Mouse (Mus musculus): Measurements from ENCODE around the gene Ispd.

Gene Ispd

DNA sequence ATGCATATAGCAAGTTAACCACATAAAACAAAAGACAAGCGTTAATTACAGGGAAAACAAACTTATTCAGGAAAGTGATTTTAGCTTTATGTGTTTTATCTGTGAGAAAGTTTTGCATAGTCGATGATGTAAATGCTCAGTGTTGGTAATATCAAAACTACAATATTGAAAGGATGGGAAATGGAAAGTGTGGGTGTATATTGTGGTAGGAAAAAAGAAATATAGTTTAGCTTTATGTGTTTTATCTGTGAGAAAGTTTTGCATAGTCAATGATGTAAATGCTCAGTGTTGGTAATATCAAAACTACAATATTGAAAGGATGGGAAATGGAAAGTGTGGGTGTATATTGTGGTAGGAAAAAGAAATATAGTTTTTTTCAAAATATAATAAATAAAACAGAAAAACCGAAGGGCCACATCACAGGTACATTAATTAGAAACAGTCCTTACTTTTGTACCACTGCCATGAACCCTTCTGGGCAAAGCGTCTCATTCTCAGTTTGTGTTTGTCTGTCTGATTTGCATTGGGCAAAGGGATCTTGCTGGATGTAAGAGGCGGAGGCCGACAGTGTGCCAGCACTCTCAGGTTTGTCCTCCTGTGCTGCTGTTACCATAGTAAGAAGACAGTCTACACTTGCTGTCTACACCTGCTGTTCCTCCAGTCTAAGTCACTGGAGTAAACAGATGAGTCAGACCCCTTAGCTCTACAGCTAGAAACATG is 87.2 kb downstream of the Ispd start:
- no peak for DNase-seq (ENCODE audit: low spot score in 2 of 2)

DNA sequence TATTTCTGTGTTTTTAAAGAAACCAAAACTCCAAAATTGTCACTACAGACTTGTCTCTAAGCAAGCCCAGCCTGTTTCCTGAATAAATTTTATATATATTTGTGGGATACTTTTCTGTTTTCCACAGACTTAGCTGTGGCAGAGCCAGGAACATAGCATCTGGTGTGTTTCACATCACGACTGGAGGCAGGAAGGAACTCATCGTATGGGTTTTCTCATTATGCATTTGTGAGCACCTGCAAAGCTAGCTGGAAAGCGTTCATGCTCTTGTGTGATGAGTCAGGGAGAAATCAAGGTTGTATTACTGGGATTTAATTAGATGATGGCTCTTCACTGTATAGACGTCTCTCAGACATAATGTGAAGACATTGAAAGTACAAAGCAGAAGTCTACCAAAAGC is 90.2 kb downstream of the Ispd start:
- no peak for DNase-seq (ENCODE audit: low spot score in 2 of 2)

DNA sequence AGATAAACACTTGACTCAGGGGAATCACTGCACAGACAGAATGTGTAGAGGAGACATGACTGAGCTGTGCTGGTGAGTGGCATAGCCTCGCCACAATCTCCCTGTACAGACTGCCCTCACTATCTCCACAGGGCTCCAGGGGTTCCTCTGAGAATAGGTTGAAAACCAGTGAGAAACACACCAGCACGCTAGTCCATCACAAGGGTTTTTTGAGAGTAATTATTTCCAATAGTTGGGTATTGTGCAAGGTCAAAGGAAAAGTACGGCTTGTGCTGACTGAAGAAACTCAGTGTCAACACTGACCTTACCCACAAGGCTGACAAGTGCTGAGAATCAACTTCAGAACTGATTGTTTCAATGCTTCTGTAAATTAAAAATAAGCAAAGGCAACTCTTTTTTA is 92.9 kb downstream of the Ispd start:
- DNase-seq (ENCODE audit: low spot score in 2 of 2) = no peak

DNA sequence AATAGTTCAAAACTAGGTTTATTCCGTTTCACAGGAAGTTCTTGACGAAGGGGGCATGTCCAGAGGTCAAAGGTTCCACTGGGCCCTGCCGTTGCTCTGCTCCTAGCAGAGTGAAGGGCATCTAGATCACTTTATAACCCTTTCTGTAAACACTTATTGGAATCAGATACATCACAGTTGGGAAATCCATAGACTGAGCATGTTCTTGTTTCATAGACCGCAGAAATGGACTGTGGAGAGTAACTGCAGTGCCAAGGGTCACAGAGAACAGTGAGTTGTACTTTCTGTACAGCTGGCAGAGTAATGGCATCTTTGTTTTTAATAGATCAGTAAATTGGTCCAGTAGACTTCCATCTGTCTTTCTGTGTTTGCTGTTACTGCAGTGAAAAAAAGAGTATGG is 94.0 kb downstream of the Ispd start:
- DNase-seq (ENCODE audit: low spot score in 2 of 2) = no peak

DNA sequence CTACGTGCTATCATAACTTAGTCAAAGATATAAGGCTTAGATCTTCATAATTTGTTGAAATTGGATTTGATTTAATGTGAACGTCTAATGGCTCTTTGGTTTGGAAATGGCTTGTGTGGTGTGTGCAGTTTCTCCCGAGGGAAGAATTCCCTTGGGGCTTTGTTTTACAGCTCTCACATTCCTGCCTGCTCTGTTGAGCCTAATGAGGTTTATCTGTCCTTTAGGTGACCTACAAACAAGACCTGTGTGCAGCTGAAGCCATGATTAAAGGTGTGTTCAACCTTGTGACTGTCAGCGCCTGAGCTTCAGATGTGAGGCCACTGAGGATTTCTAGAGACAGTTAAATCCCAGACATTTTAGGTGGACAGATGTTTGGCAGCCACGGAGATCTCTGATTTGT is 95.2 kb downstream of the Ispd start:
- DNase-seq (ENCODE audit: low spot score in 2 of 2) = no peak

DNA sequence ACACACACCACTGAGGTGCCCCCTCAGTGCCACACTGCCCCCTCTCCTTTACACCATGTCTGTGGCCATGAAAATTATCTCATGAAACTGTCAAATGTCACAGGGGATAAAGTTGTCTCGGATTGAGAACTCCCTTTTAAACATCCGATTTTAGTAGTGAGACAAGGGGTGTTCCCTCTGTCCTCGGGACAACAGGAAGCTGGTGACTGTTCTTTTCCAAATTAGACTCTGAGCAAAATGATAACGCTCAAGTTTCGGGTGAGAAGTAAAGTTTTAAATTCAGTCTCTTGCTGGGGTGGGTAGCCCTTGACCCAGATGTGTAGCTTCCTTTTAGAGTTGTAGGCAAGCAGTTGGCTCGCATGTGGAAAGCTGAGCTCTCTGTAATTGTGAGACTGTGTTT is 96.3 kb downstream of the Ispd start:
- DNase-seq (ENCODE audit: low spot score in 2 of 2) = no peak

DNA sequence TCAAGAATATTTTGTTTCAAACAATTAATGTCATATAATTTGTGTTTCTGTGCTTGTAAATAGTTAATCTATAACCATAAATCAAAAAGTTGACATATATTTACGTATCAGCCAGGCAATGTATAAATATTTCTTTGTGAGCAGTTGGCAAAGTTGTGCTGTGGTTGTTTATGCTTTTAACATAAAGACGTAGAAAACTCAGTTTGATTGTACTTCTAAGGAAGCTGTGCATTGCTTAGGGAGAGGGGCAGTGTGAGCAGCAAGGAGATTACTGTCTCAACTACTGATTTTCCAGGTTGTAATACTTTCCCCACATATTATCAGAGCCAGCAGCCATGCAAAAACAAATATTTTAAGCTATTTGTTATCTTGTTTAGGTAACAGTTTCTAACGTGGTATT is 96.7 kb downstream of the Ispd start:
- no peak for DNase-seq (ENCODE audit: low spot score in 2 of 2)

DNA sequence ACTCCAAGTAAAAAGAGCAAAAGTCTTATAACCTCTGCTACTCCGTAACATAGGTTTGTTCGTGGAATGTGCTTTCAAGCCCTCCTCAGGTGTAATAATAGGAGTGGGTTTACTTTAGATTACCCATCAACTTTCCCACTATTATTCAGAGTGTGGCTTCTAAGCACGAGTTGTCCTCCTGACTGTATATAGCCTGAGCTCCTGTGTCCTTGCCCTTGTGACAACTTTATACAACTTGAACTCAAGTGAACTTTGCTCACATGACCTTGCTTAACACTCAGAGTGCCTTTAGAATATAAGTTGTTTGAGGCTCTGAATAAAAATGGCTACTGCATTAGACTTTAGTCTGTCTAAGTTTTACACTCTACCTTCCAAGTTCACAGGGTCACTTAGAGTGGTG is 100.5 kb downstream of the Ispd start:
- DNase-seq (ENCODE audit: low spot score in 2 of 2) = no peak

DNA sequence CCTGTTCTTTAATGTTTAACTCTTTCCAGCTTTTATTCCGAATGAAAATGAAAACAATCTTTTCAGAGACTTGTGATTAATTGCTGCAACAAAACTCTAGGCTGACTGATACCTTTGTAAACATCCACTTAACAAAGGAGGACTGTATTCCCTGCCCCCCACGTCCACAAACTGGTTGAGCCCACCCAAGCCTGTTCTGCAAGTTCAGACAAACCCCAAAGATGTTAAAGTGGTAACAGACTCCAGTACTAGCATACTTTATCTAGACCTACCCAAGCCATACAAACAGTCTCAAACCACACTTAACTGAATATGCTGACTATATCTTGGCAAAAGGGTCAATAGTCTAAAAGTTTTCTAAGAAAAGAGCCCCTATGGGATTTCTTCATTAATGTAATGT is 102.1 kb downstream of the Ispd start:
- no peak for DNase-seq (ENCODE audit: low spot score in 2 of 2)

DNA sequence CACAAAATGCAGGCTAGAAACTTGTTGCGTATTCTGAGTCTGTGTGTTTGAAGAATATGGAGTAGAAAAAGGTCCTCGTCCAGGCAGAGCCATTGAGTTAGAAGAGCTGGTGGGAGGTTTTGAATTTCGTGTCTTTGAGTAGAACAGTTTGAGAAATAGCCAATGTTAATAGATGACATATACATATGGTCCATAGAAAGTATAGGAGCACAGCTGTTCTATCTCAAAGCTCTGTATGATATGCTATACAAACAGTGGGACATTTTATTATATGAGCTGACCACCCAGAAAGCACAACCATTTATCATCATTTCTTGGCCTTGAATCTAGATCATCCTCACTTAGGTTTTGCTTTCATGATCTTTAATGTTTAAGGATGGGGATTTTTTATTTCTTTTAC is 116.3 kb downstream of the Ispd start:
- DNase-seq (ENCODE audit: low spot score in 2 of 2) = no peak

DNA sequence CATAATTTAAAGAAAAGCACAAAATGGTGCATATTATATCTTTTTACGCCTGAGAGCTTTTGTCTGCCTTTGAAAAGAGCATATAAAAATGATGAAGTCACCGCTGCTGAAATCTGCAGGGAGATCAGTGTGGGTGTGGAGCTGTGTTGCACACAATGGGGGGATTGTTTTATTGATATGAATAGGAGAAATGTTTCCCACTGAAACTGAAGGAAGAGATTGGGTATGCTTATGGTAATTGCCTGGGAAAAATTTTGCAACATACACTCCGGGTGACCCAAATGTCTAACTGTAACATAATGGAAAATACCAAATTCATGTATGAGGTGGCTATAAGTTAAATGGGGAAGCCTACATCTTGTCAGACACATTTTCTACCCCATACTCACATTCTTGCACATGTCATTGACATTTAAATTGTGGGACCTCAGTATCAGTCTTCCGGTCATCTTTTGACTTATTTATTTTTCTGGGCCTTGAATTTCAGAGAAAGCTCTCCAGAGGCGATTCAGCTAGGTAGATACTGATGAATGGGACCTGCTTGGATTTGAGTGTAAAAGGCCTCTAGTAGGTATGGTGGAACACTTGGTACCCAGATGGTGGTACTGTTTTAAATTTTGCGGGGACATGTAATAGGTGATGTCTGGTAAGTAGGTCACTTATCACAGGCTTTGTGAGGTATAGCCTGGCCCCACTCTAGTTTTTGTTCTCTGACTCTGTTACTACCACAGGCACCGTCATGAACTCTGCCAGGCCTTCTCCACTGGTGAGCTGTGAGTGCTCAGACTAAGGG is 126.1 kb downstream of the Ispd start:
- DNase-seq (ENCODE audit: low spot score in 2 of 2) = no peak

DNA sequence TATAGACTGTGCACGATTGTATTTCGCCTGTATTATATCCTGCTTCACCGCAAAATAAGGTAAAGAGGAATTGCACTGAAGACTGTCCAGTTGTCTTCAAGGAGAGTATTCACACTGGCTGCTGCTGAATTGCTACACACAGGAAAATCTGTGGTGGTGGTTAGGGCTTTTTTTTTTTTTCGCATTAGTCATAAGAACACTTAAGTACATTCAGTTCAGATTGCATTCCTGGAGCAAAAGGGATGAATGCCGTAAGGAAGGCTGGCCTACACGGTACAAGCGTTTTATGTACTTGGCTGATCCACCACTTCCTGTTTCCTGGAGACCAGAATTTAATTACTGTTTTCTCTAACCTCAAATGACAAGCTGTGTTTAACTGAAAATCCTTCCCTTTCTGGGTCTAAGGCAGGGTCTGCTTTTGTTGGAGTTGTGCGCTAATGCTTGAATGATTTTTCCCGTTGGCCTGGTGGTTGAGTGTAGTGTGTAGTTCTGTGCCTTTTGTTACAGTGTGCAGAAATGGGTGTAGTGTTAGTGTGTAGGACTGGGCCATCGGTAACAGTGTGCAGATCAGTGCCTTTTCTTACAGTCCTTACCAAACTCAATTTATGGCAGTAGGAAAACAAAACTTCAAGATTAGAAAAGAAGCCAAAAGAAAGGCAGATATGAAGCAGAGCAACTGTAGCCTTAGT is 128.8 kb downstream of the Ispd start:
- DNase-seq (ENCODE audit: low spot score in 2 of 2) = no peak

DNA sequence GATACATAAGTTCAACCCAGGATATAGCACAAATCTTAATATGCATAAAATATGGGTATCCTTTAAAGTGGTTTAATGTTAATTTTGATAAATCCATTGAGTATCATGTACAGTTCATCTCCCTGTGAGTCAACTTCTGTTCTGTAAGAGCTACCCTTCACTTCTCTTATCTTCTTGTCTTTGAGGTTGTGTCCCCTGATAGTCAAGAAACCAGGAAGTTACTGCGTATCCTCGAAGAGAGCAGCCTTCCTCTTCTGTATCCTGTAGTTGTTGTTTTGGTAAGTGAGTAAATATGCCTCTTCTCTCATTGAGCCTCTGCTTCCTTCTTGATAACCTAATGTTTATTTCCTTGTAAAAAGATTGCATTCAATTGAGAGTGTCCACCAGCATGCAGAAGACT is 140.5 kb downstream of the Ispd start:
- no peak for DNase-seq (ENCODE audit: low spot score in 2 of 2)

DNA sequence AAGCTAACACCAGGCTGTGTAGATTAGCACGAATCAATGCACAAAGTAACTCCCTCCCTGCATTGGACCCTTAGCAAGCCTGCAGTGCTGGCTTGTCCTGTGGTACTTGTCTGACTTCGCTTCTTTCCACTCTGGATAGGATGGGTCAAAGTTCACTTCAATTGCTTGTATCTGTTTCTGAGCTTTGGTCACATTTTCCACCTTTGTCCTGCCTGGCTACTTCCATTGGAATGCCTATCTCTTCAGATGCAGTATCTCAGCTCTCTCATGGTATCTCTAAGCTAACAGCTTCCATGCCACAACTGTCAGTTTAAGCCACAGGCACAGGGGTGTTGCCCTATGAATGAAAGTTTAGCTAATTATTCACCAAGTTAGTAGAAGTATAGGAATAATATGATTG is 142.3 kb downstream of the Ispd start:
- DNase-seq (ENCODE audit: low spot score in 2 of 2) = no peak

DNA sequence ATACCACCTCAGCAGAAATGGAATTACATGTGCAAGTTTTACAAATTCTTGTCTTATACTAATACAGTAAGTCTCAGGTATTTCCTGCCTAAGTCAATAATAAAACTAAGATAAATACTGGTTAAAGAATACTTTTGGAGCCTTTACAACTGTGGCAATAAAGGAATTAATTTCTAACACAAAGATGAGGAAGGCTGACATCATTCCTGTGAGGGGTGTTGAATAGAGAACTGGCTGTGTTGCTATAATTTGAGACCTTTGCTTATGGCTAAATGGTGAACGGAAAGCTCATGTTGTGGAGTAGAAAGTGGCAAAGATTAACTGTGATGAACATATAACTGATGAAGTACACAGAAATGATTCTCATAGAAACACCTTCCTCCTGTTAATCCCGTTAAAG is 149.7 kb downstream of the Ispd start:
- DNase-seq (ENCODE audit: low spot score in 2 of 2) = no peak

DNA sequence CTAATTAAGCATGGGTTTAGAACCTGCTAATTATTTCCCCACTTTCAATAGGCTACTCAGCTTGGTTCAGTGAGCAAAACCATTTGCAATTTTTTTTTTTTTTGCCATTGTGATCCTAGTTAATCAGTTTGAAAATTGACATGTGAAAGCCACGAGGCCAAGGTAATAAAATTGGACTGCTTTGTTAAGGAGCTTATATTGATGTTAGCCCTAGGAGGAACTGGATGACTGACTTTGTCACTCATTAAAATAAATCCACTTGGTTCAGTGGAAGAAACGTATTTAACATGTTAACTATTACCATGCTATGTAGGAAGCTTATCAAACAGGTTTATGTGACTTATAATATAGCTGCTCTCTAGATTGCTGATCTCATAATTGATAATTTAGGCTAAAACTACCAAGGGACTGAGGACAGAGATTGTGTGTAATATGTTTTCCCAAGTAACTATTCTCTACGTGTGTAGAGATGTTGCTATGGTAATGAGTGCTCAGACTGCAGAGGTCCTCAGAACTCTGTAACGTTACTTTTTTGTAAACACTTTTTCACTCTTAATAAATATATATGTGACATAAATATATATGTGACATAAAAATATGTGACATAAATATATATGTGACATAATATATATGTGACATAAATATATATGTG is 150.3 kb downstream of the Ispd start:
- no peak for DNase-seq (ENCODE audit: low spot score in 2 of 2)

DNA sequence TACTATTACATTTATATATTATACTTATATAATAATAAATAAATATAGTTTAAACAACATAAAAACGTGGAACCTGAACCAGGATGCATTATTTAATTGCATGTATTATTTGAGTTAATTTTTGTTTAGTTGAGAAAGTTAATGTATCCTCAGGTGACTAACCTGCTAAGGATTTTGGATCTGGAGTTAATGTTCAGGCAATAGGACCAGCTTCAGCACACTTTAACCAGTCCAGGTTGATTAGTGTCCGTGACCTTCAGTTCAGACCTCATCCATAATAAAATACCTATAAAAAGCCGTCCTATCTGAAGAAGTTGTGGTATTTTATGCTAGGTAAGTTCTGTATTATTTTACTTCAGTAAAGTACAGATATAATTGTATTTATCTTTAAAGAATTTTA is 151.3 kb downstream of the Ispd start:
- DNase-seq (ENCODE audit: low spot score in 2 of 2) = no peak

DNA sequence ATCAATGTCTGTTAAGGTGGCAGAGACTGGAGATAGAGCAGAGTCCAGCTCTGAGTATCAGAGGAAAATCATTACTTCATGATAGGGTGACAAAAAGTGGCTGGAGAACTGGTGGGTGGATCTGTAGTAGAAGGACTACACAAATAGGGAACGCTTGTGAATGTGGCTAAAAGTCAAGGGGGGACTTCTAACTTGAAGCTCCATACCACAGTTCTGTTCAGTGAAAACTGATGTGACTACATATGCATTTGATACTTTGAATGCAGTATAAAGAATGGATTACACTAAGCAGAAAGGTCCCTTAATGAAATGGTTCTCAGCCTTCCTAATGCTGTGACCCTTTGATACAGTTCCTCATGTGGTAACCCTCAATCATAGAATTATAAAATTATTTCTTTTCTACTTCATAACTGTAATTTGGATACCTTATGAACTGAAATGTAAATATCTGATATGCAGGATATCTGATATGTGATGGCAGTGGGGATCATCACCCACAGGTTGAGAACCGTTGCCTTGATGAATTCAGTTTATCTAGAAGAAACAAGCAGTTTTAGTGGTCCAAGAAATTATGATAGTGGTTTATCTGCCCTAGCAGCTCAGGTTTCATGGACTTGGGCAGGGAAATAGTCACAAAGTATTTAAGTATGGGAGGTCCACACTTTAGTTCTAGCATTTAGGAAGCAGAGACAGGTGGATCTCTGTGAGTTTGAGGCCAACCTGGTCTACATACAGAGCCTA is 152.1 kb downstream of the Ispd start:
- no peak for DNase-seq (ENCODE audit: low spot score in 2 of 2)

DNA sequence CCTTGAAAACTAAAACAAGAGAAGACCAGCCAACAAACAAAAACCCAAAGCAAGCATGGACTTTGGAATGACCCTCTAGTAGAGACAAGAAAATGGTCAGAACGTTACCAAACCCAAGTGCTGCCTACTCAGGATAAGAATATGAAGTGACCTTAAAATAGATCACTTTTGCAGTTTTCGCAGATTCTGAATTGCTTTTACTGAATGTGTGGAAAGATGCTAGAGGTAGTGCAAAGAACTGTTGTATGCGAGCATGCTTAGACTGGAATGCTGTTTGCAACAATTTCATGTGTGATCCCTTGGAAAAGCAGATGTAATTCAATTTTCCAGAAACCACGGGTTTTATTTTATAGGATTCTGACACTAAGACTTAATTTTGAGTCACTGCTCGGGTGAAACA is 153.3 kb downstream of the Ispd start:
- no peak for DNase-seq (ENCODE audit: low spot score in 2 of 2)

DNA sequence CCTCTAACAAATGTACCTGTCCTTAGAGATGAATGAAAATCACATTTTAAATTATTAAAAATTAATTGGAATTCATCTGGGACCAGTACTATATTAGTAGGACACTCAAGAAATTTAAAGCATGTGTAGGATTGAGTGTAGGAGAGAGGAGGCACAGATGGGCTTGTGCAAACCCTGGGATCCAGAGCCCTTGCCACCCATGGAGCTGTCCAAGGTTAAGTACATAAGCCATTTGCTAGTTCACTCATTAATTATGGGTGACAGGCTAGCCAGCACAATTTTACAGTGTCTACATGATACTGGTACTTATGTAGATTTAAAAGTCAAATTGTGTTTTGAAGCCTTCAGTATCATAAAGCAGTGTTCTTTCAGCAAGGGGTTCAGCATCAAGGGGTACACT is 164.1 kb downstream of the Ispd start:
- no peak for DNase-seq (ENCODE audit: low spot score in 2 of 2)

DNA sequence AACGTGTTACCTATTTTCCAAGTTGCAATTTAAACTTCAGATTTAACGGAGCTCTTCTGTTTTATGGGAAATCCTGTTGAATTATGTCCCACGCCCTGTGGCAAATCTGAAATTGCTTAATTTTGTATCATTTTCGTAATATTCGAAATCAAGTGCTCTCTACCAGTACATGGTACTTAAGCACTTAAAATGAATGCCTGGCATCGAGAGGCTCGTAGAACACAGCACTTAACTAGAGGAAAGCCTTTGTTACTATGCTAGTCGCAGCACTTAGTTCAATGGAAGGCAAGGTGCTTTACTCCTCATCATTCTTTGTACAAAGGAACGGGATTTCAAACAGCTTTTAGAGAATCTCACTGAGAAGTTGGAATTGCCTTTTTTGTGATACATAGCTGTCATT is 168.2 kb downstream of the Ispd start:
- DNase-seq (ENCODE audit: low spot score in 2 of 2) = no peak

DNA sequence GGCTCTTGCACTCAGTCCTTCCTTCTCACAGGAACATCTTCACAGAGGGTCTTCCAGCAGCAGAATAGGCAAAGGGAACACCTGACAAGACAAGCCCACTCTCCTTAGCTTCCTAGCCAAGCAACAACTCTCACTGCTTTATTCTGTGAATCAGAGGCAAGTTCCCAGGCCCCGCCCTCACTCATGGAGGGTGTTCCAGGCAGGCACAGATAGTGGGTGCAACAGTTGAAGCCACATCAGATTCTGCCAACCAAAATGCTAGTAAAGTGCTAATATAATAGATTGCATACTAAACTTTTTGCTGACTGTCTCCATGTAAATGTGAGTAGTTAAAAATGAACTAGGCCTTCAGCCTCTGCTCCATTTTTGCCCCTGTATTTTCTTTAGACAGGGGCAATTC is 173.4 kb downstream of the Ispd start:
- DNase-seq (ENCODE audit: low spot score in 2 of 2) = no peak

All from right cerebral cortex, postnatal 36 days (tissue).